Mouse (Mus musculus) CH12.LX (cell line): ENCODE results near the gene Pdzd2. TPM values are rescaled to one million over a fixed set of nuclear protein-coding genes. Genes with fewer than 3 reads are reported as not detected.

Experiments
- DNase-seq: peaks from one replicate; pipeline ENCODE4 v3.0.0-alpha.2; 2013; ENCODE audit errors: extremely low read depth
- H3K27ac ChIP-seq: 2 replicates; pipeline ENCODE4 v1.5.1; 2012; ENCODE audit warnings: low read depth, mild to moderate bottlenecking, control low read depth, moderate library complexity; ENCODE audit not compliant: insufficient read depth
- H3K27me3 ChIP-seq: replicated peaks from 2 replicates; pipeline ENCODE3; 2012; ENCODE audit warnings: inconsistent platforms
- H3K36me3 ChIP-seq, 2 experiments: replicated peaks in 1 of 2; 2 replicates each; pipeline versions ENCODE3 to v1.6.1; 2012; ENCODE audit warnings: inconsistent platforms in 1 of 2, low read length in 1 of 2, mild to moderate bottlenecking in 1 of 2, mixed read lengths in 1 of 2, moderate library complexity in 1 of 2; ENCODE audit not compliant: control insufficient read depth in 1 of 2, insufficient read depth in 1 of 2
- H3K4me1 ChIP-seq, 2 experiments: 2 replicates each; pipeline ENCODE4 v1.6.1; 2012; ENCODE audit warnings: inconsistent platforms in 1 of 2, moderate library complexity in 1 of 2; ENCODE audit not compliant: insufficient read depth in 2 of 2, control insufficient read depth in 1 of 2
- H3K4me2 ChIP-seq: 2 replicates; pipeline ENCODE4 v1.6.1; 2012; ENCODE audit warnings: low read depth, mild to moderate bottlenecking, control low read depth; ENCODE audit not compliant: poor library complexity, insufficient read depth, severe bottlenecking
- H3K4me3 ChIP-seq, 3 experiments: fragments of 150-350 bp in 1 of 3; sonication (generic) in 1 of 3; replicated peaks in 1 of 3; 2 replicates each; pipeline versions ENCODE3 to v1.5.1; 2011 to 2012; ENCODE audit warnings: low read depth in 2 of 3, low read length in 2 of 3, mild to moderate bottlenecking in 2 of 3, moderate library complexity in 2 of 3, control low read depth in 1 of 3, improper control_type of control experiment in 1 of 3, inconsistent platforms in 1 of 3, mixed read lengths in 1 of 3; ENCODE audit not compliant: poor library complexity in 1 of 3
- H3K79me2 ChIP-seq: replicated peaks from 2 replicates; pipeline ENCODE4 v1.6.1; 2012; ENCODE audit warnings: mild to moderate bottlenecking, moderate library complexity; ENCODE audit not compliant: control insufficient read depth, poor library complexity, insufficient read depth, severe bottlenecking; ENCODE audit errors: extremely low read depth
- H3K9ac ChIP-seq: 2 replicates; pipeline ENCODE4 v1.6.1; 2012; ENCODE audit warnings: low read depth, mild to moderate bottlenecking, control low read depth, moderate library complexity; ENCODE audit not compliant: insufficient read depth
- H3K9me3 ChIP-seq: replicated peaks from 2 replicates; pipeline ENCODE3; 2012; ENCODE audit warnings: low read length, inconsistent platforms, mixed read lengths
- BHLHE40 ChIP-seq: IDR thresholded peaks from 2 replicates; pipeline ENCODE4 v1.6.1; 2011; ENCODE audit warnings: mild to moderate bottlenecking, low read depth, low read length, improper control_type of control experiment
- CHD1 ChIP-seq: IDR thresholded peaks from 2 replicates; pipeline ENCODE4 v1.6.1; 2012; ENCODE audit warnings: low read depth, low read length, improper control_type of control experiment, inconsistent platforms
- CTCF ChIP-seq, 2 experiments: IDR thresholded peaks in 1 of 2; conservative IDR thresholded peaks in 1 of 2; 2 replicates each; pipeline ENCODE4 v1.5.1; 2011 to 2012; ENCODE audit warnings: low read depth in 2 of 2, low read length in 2 of 2, improper control_type of control experiment in 1 of 2, inconsistent platforms in 1 of 2, mild to moderate bottlenecking in 1 of 2, moderate library complexity in 1 of 2
- E2F4 ChIP-seq: IDR thresholded peaks from 2 replicates; pipeline ENCODE4 v1.6.1; 2011; ENCODE audit warnings: low read depth, low read length, improper control_type of control experiment; ENCODE audit not compliant: insufficient replicate concordance
- ELF1 ChIP-seq: IDR thresholded peaks from 2 replicates; pipeline ENCODE4 v1.6.1; 2014; ENCODE audit warnings: low read depth, mild to moderate bottlenecking, inconsistent platforms, low read length, improper control_type of control experiment
- GABPA ChIP-seq: IDR thresholded peaks from 2 replicates; pipeline ENCODE4 v1.6.1; 2012; ENCODE audit warnings: low read depth, low read length, improper control_type of control experiment, inconsistent platforms; ENCODE audit not compliant: insufficient replicate concordance
- HCFC1 ChIP-seq: IDR thresholded peaks from 2 replicates; pipeline ENCODE4 v1.6.1; 2012; ENCODE audit warnings: low read depth, mild to moderate bottlenecking, inconsistent platforms, low read length, improper control_type of control experiment
- IRF4 ChIP-seq: IDR thresholded peaks from 2 replicates; pipeline ENCODE4 v1.6.1; 2014; ENCODE audit warnings: low read depth, mild to moderate bottlenecking, inconsistent platforms, low read length, improper control_type of control experiment
- JUND ChIP-seq: conservative IDR thresholded peaks from 2 replicates; pipeline ENCODE4 v1.6.1; 2011; ENCODE audit warnings: low read depth, low read length, improper control_type of control experiment
- MAX ChIP-seq: IDR thresholded peaks from 2 replicates; pipeline ENCODE4 v1.6.1; 2011; ENCODE audit warnings: low read length, improper control_type of control experiment
- MAZ ChIP-seq: IDR thresholded peaks from 2 replicates; pipeline ENCODE4 v1.6.1; 2012; ENCODE audit warnings: low read depth, mild to moderate bottlenecking, inconsistent platforms, low read length, improper control_type of control experiment, moderate library complexity
- MEF2A ChIP-seq: IDR thresholded peaks from 2 replicates; pipeline ENCODE4 v1.6.1; 2014; ENCODE audit warnings: low read depth, mild to moderate bottlenecking, inconsistent platforms, low read length, improper control_type of control experiment, borderline replicate concordance
- NRF1 ChIP-seq: IDR thresholded peaks from 2 replicates; pipeline ENCODE4 v1.6.1; 2014; ENCODE audit warnings: low read depth, mild to moderate bottlenecking, inconsistent platforms, low read length, improper control_type of control experiment, moderate library complexity
- PAX5 ChIP-seq: IDR thresholded peaks from 2 replicates; pipeline ENCODE4 v1.6.1; 2012; ENCODE audit warnings: low read length, inconsistent platforms, mixed read lengths
- POLR2A ChIP-seq: IDR thresholded peaks from 2 replicates; pipeline ENCODE4 v1.6.1; 2011; ENCODE audit warnings: low read depth, mild to moderate bottlenecking, improper control_type of control experiment, low read length
- RAD21 ChIP-seq: IDR thresholded peaks from 2 replicates; pipeline ENCODE4 v1.6.1; 2011; ENCODE audit warnings: low read depth, mild to moderate bottlenecking, low read length, improper control_type of control experiment, moderate library complexity
- RCOR1 ChIP-seq: conservative IDR thresholded peaks from 2 replicates; pipeline ENCODE4 v1.6.1; 2012; ENCODE audit warnings: low read depth, mild to moderate bottlenecking, inconsistent platforms, low read length, improper control_type of control experiment
- SMC3 ChIP-seq: IDR thresholded peaks from 2 replicates; pipeline ENCODE4 v1.6.1; 2011; ENCODE audit warnings: low read depth, low read length, improper control_type of control experiment
- TBP ChIP-seq: conservative IDR thresholded peaks from 2 replicates; pipeline ENCODE4 v1.6.1; 2011; ENCODE audit warnings: low read depth, low read length, improper control_type of control experiment
- TCF12 ChIP-seq: IDR thresholded peaks from 2 replicates; pipeline ENCODE4 v1.6.1; 2014; ENCODE audit warnings: low read depth, mild to moderate bottlenecking, inconsistent platforms, low read length, improper control_type of control experiment
- UBTF ChIP-seq: IDR thresholded peaks from 2 replicates; pipeline ENCODE4 v1.6.1; 2012; ENCODE audit warnings: low read depth, mild to moderate bottlenecking, inconsistent platforms, low read length, improper control_type of control experiment, moderate library complexity
- USF2 ChIP-seq: conservative IDR thresholded peaks from 2 replicates; pipeline ENCODE4 v1.6.1; 2011; ENCODE audit warnings: low read depth, low read length, improper control_type of control experiment
- ZC3H11A ChIP-seq: IDR thresholded peaks from 2 replicates; pipeline ENCODE4 v1.6.1; 2012; ENCODE audit warnings: low read depth, mild to moderate bottlenecking, inconsistent platforms, low read length, improper control_type of control experiment
- ZKSCAN1 ChIP-seq: IDR thresholded peaks from 2 replicates; pipeline ENCODE4 v1.6.1; 2012; ENCODE audit warnings: low read depth, inconsistent platforms, low read length, improper control_type of control experiment, borderline replicate concordance
- ZMIZ1 ChIP-seq: IDR thresholded peaks from 2 replicates; pipeline ENCODE4 v1.6.1; 2012; ENCODE audit warnings: low read depth, mild to moderate bottlenecking, inconsistent platforms, low read length, improper control_type of control experiment
- ZNF384 ChIP-seq: IDR thresholded peaks from 2 replicates; pipeline ENCODE4 v1.6.1; 2012; ENCODE audit warnings: low read depth, low read length, improper control_type of control experiment, inconsistent platforms
- dilution Hi-C: fragments of 300-500 bp; cut with MboI; formaldehyde crosslinking; loops from 2 replicates; pipeline ENCODE4 v1.14.3; 2020; ENCODE audit warnings: low sequenced_read_pairs; ENCODE audit not compliant: extremely low pct_unique_long_range_greater_than_20kb, extremely low pct_ligation_motif_present
- in situ Hi-C: fragments of 300-500 bp; cut with MboI; formaldehyde crosslinking; loops from 3 replicates; pipeline ENCODE4 v1.14.3; 2019; ENCODE audit warnings: low sequenced_read_pairs, low pct_ligation_motif_present, low pct_unique_long_range_greater_than_20kb, mixed read lengths
- polyA plus RNA-seq: library from polyadenylated mRNA; unstranded; fragments of >175 nt; gene quantifications from 2 replicates; pipeline ENCODE4 v1.2.1, GENCODE M21; 2012; ENCODE audit warnings: low read depth; ENCODE audit not compliant: insufficient read length
- total RNA-seq, 2 experiments: library from RNA; depleted of rRNA; stranded (reverse); fragments of 300-350 nt in 1 of 2; fragments of >200 nt in 1 of 2; gene quantifications; 2 replicates each; pipeline ENCODE4 v1.2.3; 2012 to 2014

Pdzd2 gene
- total and polyA plus RNA-seq, 3 experiments = 0.04 to 0.24 (median 0.17) TPM

- Histone ChIP-seq H3K27ac (no peak overlapping the region), H3K4me3 (no peak overlapping the region), H3K9me3 (no peaks in the 10 kb centered on the region), H3K79me2 (no peaks in the 10 kb centered on the region), H3K4me2 (no peak overlapping the region), H3K27me3 (no peaks in the 10 kb centered on the region), H3K36me3 (no peaks in the 10 kb centered on the region), H3K4me1 (no peaks in the 10 kb centered on the region), H3K9ac (no peak overlapping the region)
- DNase-seq = no peak
- TF ChIP-seq USF2 (no peak), ELF1 (no peak), GABPA (no peak), ZNF384 (no peak), CTCF (conservative IDR thresholded peaks at IDR 0.05 in 1 of 2, IDR thresholded peaks at IDR 0.05 in 1 of 2; ENCODE audit: low read depth in 2 of 2, low read length in 2 of 2) (peak in 1 of 2 experiments; percentile 54; a peak in 2 of 4 replicates), IRF4 (no peak), E2F4 (no peak), CHD1 (no peak), JUND (no peak), RAD21 (peak; percentile 26), MAX (no peak), RCOR1 (no peak), POLR2A (no peak), MEF2A (no peak), ZMIZ1 (no peak), MAZ (no peak), HCFC1 (no peak), NRF1 (no peak), TCF12 (no peak), SMC3 (peak; percentile 61), ZKSCAN1 (no peak), TBP (no peak), UBTF (no peak), ZC3H11A (no peak), BHLHE40 (no peak), PAX5 (no peak)
- dilution Hi-C loops (no loop called here), in situ Hi-C loops (no loop called here)
These were observed 188.8 kb downstream of the Pdzd2 start for GRCm38 (mm10) chr15:12550919-12551318.
